Mouse (Mus musculus) cerebellum, adult 2 months (tissue): ENCODE results near the gene Nup54. TPM values are rescaled to one million over a fixed set of nuclear protein-coding genes. Genes with fewer than 3 reads are reported as not detected.
A peak's percentile ranks its signal among the peaks of the same experiment; 100 is the strongest.

Experiments used
- DNase-seq, 2 experiments: peaks; one replicate each; pipeline ENCODE4 v3.0.0; 2021
- H3K27ac ChIP-seq: fragments of 200-500 bp; 2 replicates; pipeline ENCODE4 v1.5.1; 2012; ENCODE audit warnings: low read length, control low read depth, inconsistent platforms; ENCODE audit not compliant: insufficient read depth
- H3K27me3 ChIP-seq: fragments of 200-500 bp; 2 replicates; pipeline ENCODE4 v1.6.1; 2012; ENCODE audit warnings: inconsistent platforms, mild to moderate bottlenecking, low read length, moderate library complexity; ENCODE audit not compliant: control insufficient read depth, insufficient read depth
- H3K4me1 ChIP-seq: fragments of 200-500 bp; 2 replicates; pipeline ENCODE4 v1.6.1; 2011; ENCODE audit warnings: low read length; ENCODE audit not compliant: control insufficient read depth, insufficient read depth
- H3K4me3 ChIP-seq: fragments of 200-500 bp; replicated peaks from 2 replicates; pipeline ENCODE3; 2011; ENCODE audit warnings: mild to moderate bottlenecking, low read depth, low read length, control low read depth; ENCODE audit not compliant: insufficient read depth
- CTCF ChIP-seq: fragments of 200-500 bp; IDR thresholded peaks from 2 replicates; pipeline ENCODE4 v1.5.1; 2011; ENCODE audit warnings: low read depth, mild to moderate bottlenecking, control low read depth, low read length, moderate library complexity, borderline replicate concordance; ENCODE audit not compliant: insufficient read depth
- POLR2A ChIP-seq: fragments of 200-500 bp; IDR thresholded peaks from 2 replicates; pipeline ENCODE4 v1.6.1; 2011; ENCODE audit warnings: low read length, control low read depth, borderline replicate concordance; ENCODE audit not compliant: insufficient read depth
- WGBS: fragments of 180-500 bp; shearing (Covaris S2); methylation state at CpG from one replicate; pipeline ENCODE4 v1.1.7; 2018; 5-methylcytosine and 5-hydroxymethylcytosine counted together
- polyA plus RNA-seq: library from polyadenylated mRNA; depleted of rRNA; stranded (reverse); fragments of >200 nt; gene quantifications from 2 replicates; pipeline ENCODE4 v1.2.3, GENCODE M21; 2012

The Nup54 gene
- polyA plus RNA-seq, 1 experiment, result 33.0 TPM

DNA sequence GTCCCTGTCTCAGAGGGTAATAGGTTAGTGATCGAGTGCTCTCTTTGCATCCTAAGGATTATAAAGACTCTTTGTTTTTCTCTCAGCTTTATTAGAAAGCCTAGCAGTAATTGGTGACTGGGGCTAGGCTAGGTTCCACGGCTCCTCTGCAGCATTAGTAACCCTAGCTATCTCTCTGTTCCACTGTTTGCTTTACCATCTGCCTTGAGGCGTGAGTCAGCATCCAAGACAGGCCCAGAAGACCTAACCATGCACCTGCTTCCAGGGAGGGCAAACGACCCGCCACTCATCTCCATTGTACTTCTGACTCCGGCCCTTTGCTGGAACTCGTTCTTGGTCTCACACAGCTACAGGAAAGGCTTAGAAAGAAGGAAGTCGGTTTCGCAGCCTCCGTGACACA is 41.2 kb downstream of the Nup54 start:
- no peak overlapping the region for H3K27ac ChIP-seq
- TF ChIP-seq POLR2A (no peak), CTCF (no peak)
- 63% methylated on average over 10 of the region's 10 CpGs for WGBS
- H3K27me3 ChIP-seq, result no peaks in the 10 kb centered on the region; the same call in 1 of the 2 replicates
- H3K4me3 ChIP-seq, result no peak overlapping the region
- H3K4me1 ChIP-seq, result no peaks in the 10 kb centered on the region
- no peak for DNase-seq

DNA sequence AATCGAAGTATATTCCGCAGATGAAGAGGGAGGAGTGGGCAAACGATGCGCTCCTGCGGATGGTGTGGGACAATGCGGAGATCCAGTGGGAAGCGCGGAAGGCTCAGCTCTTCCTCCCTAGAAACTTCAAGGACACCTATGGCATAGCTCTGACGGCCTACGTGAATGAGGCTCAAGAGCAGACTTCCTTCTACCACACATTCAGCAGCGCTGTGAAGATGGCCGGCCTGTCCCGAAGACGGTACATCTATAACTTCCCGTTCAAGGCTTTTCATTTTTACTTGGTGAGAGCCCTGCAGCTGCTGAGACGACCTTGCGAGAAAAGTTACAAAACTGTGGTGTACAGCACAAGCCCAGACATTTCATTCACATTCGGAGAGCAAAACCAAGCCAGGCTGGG is 42.5 kb downstream of the Nup54 start:
- TF ChIP-seq CTCF (no peak), POLR2A (no peak)
- H3K27ac ChIP-seq, result no peak overlapping the region
- 43% methylated on average over 18 of the region's 18 CpGs for WGBS
- DNase-seq, result no peak
- no peaks in the 10 kb centered on the region for H3K4me1 ChIP-seq
- H3K4me3 ChIP-seq, result no peak overlapping the region
- no peaks in the 10 kb centered on the region; the same call in 1 of the 2 replicates for H3K27me3 ChIP-seq

GRCm38 (mm10) chr5:92390615-92391014 is 44.4 kb downstream of the Nup54 start:
- WGBS, result 75% methylated on average over 8 of the region's 8 CpGs
- TF ChIP-seq POLR2A (no peak), CTCF (no peak)
- no peaks in the 10 kb centered on the region for H3K4me1 ChIP-seq
- no peaks in the 10 kb centered on the region; the same call in 1 of the 2 replicates for H3K27me3 ChIP-seq
- H3K4me3 ChIP-seq, result no peak overlapping the region
- no peak for DNase-seq
- no peak overlapping the region for H3K27ac ChIP-seq

DNA sequence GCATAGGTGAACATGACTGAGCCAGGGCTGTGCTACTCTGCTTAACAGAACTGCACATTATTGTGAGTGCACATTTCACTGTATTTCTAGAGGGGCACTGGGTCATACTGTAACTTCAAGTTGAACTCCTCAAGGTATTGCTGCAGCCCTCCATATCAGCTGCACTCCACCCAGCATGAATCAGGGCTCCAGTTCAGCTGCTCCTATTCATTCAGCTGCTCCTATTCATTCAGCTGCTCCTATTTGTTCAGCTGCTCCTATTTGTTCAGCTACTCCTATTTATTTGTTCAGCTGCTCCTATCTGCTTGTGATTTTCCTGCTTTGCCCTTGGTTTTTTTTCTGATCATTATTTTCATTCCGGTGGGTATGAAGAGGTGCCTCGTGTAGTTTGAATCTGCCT is 45.0 kb downstream of the Nup54 start:
- no peak overlapping the region for H3K4me3 ChIP-seq
- H3K27ac ChIP-seq, result no peak overlapping the region
- no peak for TF ChIP-seq CTCF
- no peak for TF ChIP-seq POLR2A
- H3K4me1 ChIP-seq, result no peaks in the 10 kb centered on the region
- no peak for DNase-seq
- 83% methylated on average over 2 of the region's 2 CpGs for WGBS
- H3K27me3 ChIP-seq, result no peaks in the 10 kb centered on the region; the same call in 1 of the 2 replicates

- H3K4me1 ChIP-seq, result no peaks in the 10 kb centered on the region
- TF ChIP-seq POLR2A (no peak), CTCF (no peak)
- no peak overlapping the region for H3K4me3 ChIP-seq
- H3K27ac ChIP-seq, result no peak overlapping the region
- no peaks in the 10 kb centered on the region for H3K27me3 ChIP-seq
- WGBS, result 55% methylated on average over 11 of the region's 11 CpGs
- DNase-seq, result no peak
These were observed 47.6 kb downstream of the Nup54 start for GRCm38 (mm10) chr5:92387433-92387832.

DNA sequence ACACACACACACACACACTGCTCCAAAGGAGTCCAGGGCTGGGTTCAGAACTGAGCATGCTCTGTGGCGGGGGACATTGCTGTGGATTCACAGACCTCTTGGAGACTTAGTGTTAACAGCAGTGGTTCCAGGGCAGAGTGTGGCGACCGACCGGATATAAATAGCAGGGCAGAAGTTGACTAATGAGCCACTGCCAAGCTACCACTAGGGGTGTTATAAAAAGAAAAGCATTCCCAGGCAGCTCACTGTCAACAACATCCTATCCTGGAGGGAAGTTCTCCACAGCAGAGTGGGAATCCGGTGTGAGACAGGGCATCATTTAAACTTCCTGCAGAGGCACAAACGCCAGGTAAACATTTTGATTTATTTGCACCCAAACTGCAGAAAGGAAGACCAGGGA is 48.4 kb downstream of the Nup54 start:
- TF ChIP-seq CTCF (no peak), POLR2A (no peak)
- Histone ChIP-seq H3K4me3 (no peak overlapping the region), H3K27me3 (no peaks in the 10 kb centered on the region), H3K27ac (no peak overlapping the region), H3K4me1 (no peaks in the 10 kb centered on the region)
- DNase-seq, result no peak
- WGBS, result 28% methylated on average over 6 of the region's 6 CpGs

GRCm38 (mm10) chr5:92386102-92386501 is 48.9 kb downstream of the Nup54 start:
- H3K4me3 ChIP-seq, result no peak overlapping the region
- no peaks in the 10 kb centered on the region for H3K27me3 ChIP-seq
- H3K4me1 ChIP-seq, result no peaks in the 10 kb centered on the region
- TF ChIP-seq POLR2A (no peak), CTCF (no peak)
- H3K27ac ChIP-seq, result no peak overlapping the region
- DNase-seq, result no peak
- 57% methylated on average over 5 of the region's 5 CpGs for WGBS

DNA sequence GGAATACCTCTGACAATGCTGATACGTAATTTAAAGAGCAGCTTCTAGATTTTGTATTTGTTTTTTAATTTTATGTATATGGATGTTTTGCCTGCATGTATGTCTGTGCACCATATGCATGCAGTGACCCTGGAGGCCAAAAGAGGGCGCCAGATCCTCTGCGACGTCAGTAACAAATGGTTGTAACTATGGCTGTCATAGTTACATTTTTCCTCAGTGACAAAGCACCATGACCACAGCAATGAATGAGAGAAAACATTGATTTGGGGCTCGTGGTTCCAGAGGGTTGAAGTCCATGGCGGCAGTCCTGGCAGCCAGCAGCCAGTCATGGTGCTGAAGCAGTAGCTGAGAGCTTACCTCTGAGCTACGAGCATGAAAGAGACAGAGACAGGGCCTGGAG is 50.2 kb downstream of the Nup54 start:
- TF ChIP-seq POLR2A, result no peak
- TF ChIP-seq CTCF, result peak; percentile 38; the same call in 1 of the 2 replicates
- Histone ChIP-seq H3K27ac (no peak overlapping the region), H3K4me3 (no peak overlapping the region), H3K27me3 (no peaks in the 10 kb centered on the region), H3K4me1 (no peaks in the 10 kb centered on the region)
- WGBS, result 43% methylated on average over 7 of the region's 7 CpGs
- DNase-seq, result no peak
